Mouse (Mus musculus) lung, embryonic 16.5 days (tissue): ENCODE data around the gene H2-Q7. TPM values are rescaled to one million over a fixed set of nuclear protein-coding genes. Genes with fewer than 3 reads are reported as not detected.
"Not testable (repeated sequence)": the region's sequence is repeated elsewhere in the genome, so short reads cannot be mapped to it uniquely, and the experiment has no call there.

ENCODE experiments used
- ATAC-seq: fragments of 200-750 bp; cut with Nextera tagmentation; 2 replicates; pipeline ENCODE4 v1.8.0; 2017; ENCODE audit warnings: low read depth, mild to moderate bottlenecking, moderate library complexity
- H3K27ac ChIP-seq: fragments of 300-500 bp; sonication (generic); 2 replicates; pipeline ENCODE4 v1.5.1; 2014; ENCODE audit warnings: mild to moderate bottlenecking, control low read depth, low read length
- H3K27me3 ChIP-seq: fragments of 300-500 bp; sonication (generic); 2 replicates; pipeline ENCODE4 v1.6.1; 2014; ENCODE audit warnings: low read depth, low read length, mixed read lengths; ENCODE audit not compliant: control insufficient read depth, insufficient read depth
- H3K36me3 ChIP-seq: fragments of 300-500 bp; sonication (generic); 2 replicates; pipeline ENCODE4 v1.6.1; 2014; ENCODE audit warnings: low read length; ENCODE audit not compliant: control insufficient read depth, insufficient read depth
- H3K4me1 ChIP-seq: fragments of 300-500 bp; sonication (generic); replicated peaks from 2 replicates; pipeline ENCODE4 v1.6.1; 2014; ENCODE audit warnings: low read length, mixed read lengths; ENCODE audit not compliant: control insufficient read depth, insufficient read depth
- H3K4me2 ChIP-seq: fragments of 300-500 bp; sonication (generic); 2 replicates; pipeline ENCODE4 v1.6.1; 2014; ENCODE audit warnings: low read depth, low read length, control low read depth
- H3K4me3 ChIP-seq: fragments of 300-500 bp; sonication (generic); 2 replicates; pipeline ENCODE4 v1.5.1; 2014; ENCODE audit warnings: mild to moderate bottlenecking, low read length, control low read depth
- H3K9ac ChIP-seq: fragments of 300-500 bp; sonication (generic); 2 replicates; pipeline ENCODE4 v1.6.1; 2014; ENCODE audit warnings: low read length, control low read depth
- H3K9me3 ChIP-seq: fragments of 300-500 bp; sonication (generic); 2 replicates; pipeline ENCODE4 v1.6.1; 2016; ENCODE audit warnings: low read length; ENCODE audit not compliant: control insufficient read depth
- WGBS: fragments of 180-500 bp; shearing (Covaris S2); extraction: QIAGEN DNeasy Blood & Tissue Kit; methylation state at CpG from one replicate; pipeline ENCODE4 v1.1.7; 2014; 5-methylcytosine and 5-hydroxymethylcytosine counted together
- polyA plus RNA-seq: library from polyadenylated mRNA; unstranded; fragments of >200 nt; fragmentation: Nextera tagmentation; extraction: Ambion mirVana; gene quantifications from 2 replicates; pipeline ENCODE4 v1.2.1, GENCODE M21; 2015

Gene H2-Q7
- polyA plus RNA-seq, 1 experiment from 2014 or later: 5.0 TPM

DNA sequence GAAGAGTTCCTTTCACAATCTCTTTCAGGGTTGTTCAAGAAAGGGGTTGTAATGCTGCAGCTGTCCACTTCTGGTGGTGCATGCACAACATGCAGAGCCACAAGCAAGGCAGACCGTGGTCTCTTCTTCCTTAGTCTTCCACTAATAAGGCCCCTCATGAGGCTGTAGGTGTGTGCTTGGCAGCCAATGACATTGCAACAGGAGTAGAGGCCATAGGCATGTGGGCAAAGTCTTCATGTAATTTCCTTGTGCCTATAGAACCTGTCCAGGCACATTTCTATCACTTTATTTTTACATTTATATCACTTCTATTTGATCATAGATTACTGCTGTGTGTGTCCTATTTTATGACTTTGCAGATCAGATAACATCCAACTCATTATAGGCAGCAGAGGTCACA lies 19.3 kb downstream of the H2-Q7 start:
- not testable (repeated sequence) for ATAC-seq, H3K4me3 ChIP-seq, H3K9ac ChIP-seq, H3K27me3 ChIP-seq, H3K4me1 ChIP-seq, H3K36me3 ChIP-seq, H3K27ac ChIP-seq, H3K9me3 ChIP-seq, H3K4me2 ChIP-seq
- WGBS: no CpG with 5 or more reads among the region's 1 CpGs

- H3K4me3 ChIP-seq, H3K4me1 ChIP-seq, H3K36me3 ChIP-seq, H3K9ac ChIP-seq, H3K4me2 ChIP-seq, H3K27me3 ChIP-seq, ATAC-seq, H3K9me3 ChIP-seq, H3K27ac ChIP-seq: not testable (repeated sequence)
- WGBS: 46% methylated on average over 3 of the region's 9 CpGs
Observed at GRCm38 (mm10) chr17:35460513-35461341, 21.8 kb downstream of the H2-Q7 start.

- not testable (repeated sequence) for ATAC-seq, H3K4me3 ChIP-seq, H3K9ac ChIP-seq, H3K4me2 ChIP-seq, H3K36me3 ChIP-seq, H3K27ac ChIP-seq, H3K4me1 ChIP-seq, H3K9me3 ChIP-seq
- WGBS: 4% methylated on average over 8 of the region's 8 CpGs
- peaks cover 14% of the 10 kb centered on the region for H3K27me3 ChIP-seq
Observed at GRCm38 (mm10) chr17:35465651-35466050, 26.7 kb downstream of the H2-Q7 start.

DNA sequence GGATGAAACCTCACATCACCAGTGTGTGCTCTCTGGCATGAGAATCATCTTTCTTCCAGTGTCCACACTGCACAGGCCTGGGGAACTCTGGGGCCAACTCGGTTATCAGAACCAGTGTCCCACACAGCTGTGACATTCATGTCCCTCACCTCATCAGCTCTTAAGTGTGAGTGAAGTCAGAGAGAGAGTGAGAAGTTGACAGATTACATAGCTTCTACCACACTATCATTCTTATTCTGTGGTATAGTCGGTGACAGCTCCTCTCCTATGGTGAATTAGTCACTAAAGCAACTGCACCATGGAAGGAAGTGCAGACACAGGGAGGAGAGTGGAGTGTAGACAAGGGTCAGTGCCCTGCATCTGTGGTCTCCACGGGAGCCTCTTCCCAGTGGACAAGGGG lies 30.0 kb downstream of the H2-Q7 start:
- H3K36me3 ChIP-seq, H3K27ac ChIP-seq, H3K9ac ChIP-seq, H3K4me3 ChIP-seq, H3K4me2 ChIP-seq, ATAC-seq, H3K9me3 ChIP-seq: not testable (repeated sequence)
- WGBS: 33% methylated on average over 3 of the region's 3 CpGs
- H3K27me3 ChIP-seq: peaks cover 17% of the 10 kb centered on the region
- peaks cover 11% of the 10 kb centered on the region; the same call in 1 of the 2 replicates for H3K4me1 ChIP-seq

GRCm38 (mm10) chr17:35469842-35470751 lies 31.1 kb downstream of the H2-Q7 start, which contains the start of gene H2-Q10:
TSS of gene H2-Q10 (plus strand) at chr17:35470089.
- H3K9me3 ChIP-seq: no peaks in the 10 kb centered on the region
- peak within 1 kb of the TSS; percentile 92 for H3K4me2 ChIP-seq
- peaks cover 17% of the 10 kb centered on the region for H3K27me3 ChIP-seq
- no peaks in the 10 kb centered on the region for H3K36me3 ChIP-seq
- WGBS: under 1% methylated on average over 80 of the region's 80 CpGs
- H3K4me1 ChIP-seq: peaks cover 11% of the 10 kb centered on the region; the same call in 1 of the 2 replicates
- ATAC-seq: 0 out of 2 replicates have a peak, but pooled peaks have one; percentile 28
- peak within 1 kb of the TSS; percentile 54 for H3K9ac ChIP-seq
- peak within 1 kb of the TSS; percentile 52 for H3K4me3 ChIP-seq
- no peak within 1 kb of the TSS for H3K27ac ChIP-seq

DNA sequence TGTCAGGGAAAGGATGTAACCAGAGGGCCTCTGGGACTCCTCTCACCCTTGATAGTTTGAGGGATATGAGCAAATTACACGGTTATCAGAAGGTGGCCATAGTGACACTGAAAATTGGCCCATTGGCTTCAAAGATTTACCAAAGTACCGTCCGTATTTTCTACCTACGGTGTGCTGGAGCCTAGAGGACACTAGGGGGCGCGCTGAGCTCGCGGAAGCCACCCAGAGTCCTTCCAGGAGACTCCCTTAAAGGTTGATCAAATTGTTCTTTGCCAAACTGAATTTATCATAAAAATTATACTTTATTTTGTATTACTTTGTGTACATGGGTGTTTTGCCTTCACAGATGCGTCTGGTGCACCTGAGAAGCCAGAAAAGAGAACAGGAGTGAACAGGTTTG lies 45.1 kb downstream of the H2-Q7 start:
- WGBS: under 1% methylated on average over 9 of the region's 9 CpGs
- no peak; the same call in 1 of the 2 replicates for ATAC-seq
- H3K36me3 ChIP-seq: no peaks in the 10 kb centered on the region
- no peaks in the 10 kb centered on the region for H3K4me1 ChIP-seq
- H3K4me2 ChIP-seq: no peak overlapping the region
- H3K27ac ChIP-seq: no peak overlapping the region
- no peaks in the 10 kb centered on the region for H3K27me3 ChIP-seq
- H3K4me3 ChIP-seq: no peak overlapping the region
- H3K9me3 ChIP-seq: no peaks in the 10 kb centered on the region
- no peak overlapping the region for H3K9ac ChIP-seq

- H3K9me3 ChIP-seq: no peaks in the 10 kb centered on the region
- no peaks in the 10 kb centered on the region for H3K27me3 ChIP-seq
- no peak for ATAC-seq
- 13% methylated on average over 4 of the region's 4 CpGs for WGBS
- H3K9ac ChIP-seq: no peak overlapping the region
- no peak overlapping the region for H3K27ac ChIP-seq
- H3K36me3 ChIP-seq: no peaks in the 10 kb centered on the region
- H3K4me3 ChIP-seq: no peak overlapping the region
- no peak overlapping the region for H3K4me2 ChIP-seq
- H3K4me1 ChIP-seq: no peaks in the 10 kb centered on the region
Observed at GRCm38 (mm10) chr17:35485702-35486101, 46.7 kb downstream of the H2-Q7 start.

- WGBS: 30% methylated on average over 10 of the region's 10 CpGs
- H3K9me3 ChIP-seq: no peaks in the 10 kb centered on the region
- no peak overlapping the region for H3K4me3 ChIP-seq
- ATAC-seq: no peak
- H3K27me3 ChIP-seq: no peaks in the 10 kb centered on the region
- H3K9ac ChIP-seq: no peak overlapping the region
- H3K27ac ChIP-seq: no peak overlapping the region
- no peaks in the 10 kb centered on the region for H3K4me1 ChIP-seq
- H3K4me2 ChIP-seq: no peak overlapping the region
- no peaks in the 10 kb centered on the region for H3K36me3 ChIP-seq
Observed at GRCm38 (mm10) chr17:35486726-35487125, 47.8 kb downstream of the H2-Q7 start.

- no peak for ATAC-seq
- Histone ChIP-seq H3K4me3 (no peak overlapping the region), H3K4me1 (no peaks in the 10 kb centered on the region), H3K27me3 (no peaks in the 10 kb centered on the region), H3K27ac (no peak overlapping the region), H3K36me3 (no peaks in the 10 kb centered on the region), H3K9me3 (no peaks in the 10 kb centered on the region), H3K9ac (no peak overlapping the region), H3K4me2 (no peak overlapping the region)
- 95% methylated on average over 2 of the region's 2 CpGs for WGBS
Observed at GRCm38 (mm10) chr17:35488041-35488440, 49.1 kb downstream of the H2-Q7 start.
